Mouse (Mus musculus): ENCODE results near the gene Zc3h18. TPM values are rescaled to one million over a fixed set of nuclear protein-coding genes. Genes with fewer than 3 reads are reported as not detected.

The Zc3h18 gene
- polyA plus RNA-seq, 1 experiment from 2014 or later: 24.0 TPM

DNA sequence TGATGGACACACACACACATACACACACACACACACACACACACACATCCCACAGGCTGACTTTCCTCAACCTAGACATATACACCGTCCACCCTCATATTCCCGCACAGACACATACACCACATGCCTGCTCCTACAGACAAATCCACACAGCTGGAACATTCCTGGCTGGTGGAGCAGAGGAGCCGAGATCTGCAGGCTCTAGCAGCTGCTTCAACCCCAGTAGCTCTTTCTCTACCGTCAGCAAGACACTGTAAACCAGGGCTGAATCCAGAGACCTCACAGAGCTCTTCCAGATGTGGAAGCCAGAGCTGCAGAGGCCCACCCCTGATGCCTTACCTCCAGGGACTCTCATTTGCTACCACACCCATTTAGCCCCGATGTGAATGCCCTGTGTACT, 14.1 kb upstream of the Zc3h18 start:
- no peak overlapping the region for H3K9ac ChIP-seq (ENCODE audit: low read depth, low read length)
- H3K27me3 ChIP-seq (replicated peaks; ENCODE audit: control insufficient read depth, insufficient read depth, low read length): no peaks in the 10 kb centered on the region
- no peaks in the 10 kb centered on the region for H3K4me1 ChIP-seq (replicated peaks; ENCODE audit: control insufficient read depth, insufficient read depth, low read length)
- WGBS: 35% methylated on average over 5 of the region's 5 CpGs
- no peak for ATAC-seq
- no peak for TF ChIP-seq CTCF (IDR thresholded peaks at IDR 0.05; ENCODE audit: low read depth)
- no peak overlapping the region for H3K27ac ChIP-seq (ENCODE audit: low read depth, low read length)
- H3K4me3 ChIP-seq (ENCODE audit: low read depth, low read length): no peak overlapping the region
- H3K4me2 ChIP-seq (replicated peaks; ENCODE audit: low read depth): no peak overlapping the region
- H3K9me3 ChIP-seq (ENCODE audit: control insufficient read depth): no peaks in the 10 kb centered on the region
- no peaks in the 10 kb centered on the region for H3K36me3 ChIP-seq (ENCODE audit: control insufficient read depth, insufficient read depth)

GRCm38 (mm10) chr8:122362967-122363366, 13.4 kb upstream of the Zc3h18 start:
- H3K9me3 ChIP-seq (ENCODE audit: control insufficient read depth): no peaks in the 10 kb centered on the region
- no peaks in the 10 kb centered on the region for H3K4me1 ChIP-seq (replicated peaks; ENCODE audit: control insufficient read depth, insufficient read depth, low read length)
- no peak overlapping the region for H3K4me2 ChIP-seq (replicated peaks; ENCODE audit: low read depth)
- no peak overlapping the region for H3K27ac ChIP-seq (ENCODE audit: low read depth, low read length)
- H3K27me3 ChIP-seq (replicated peaks; ENCODE audit: control insufficient read depth, insufficient read depth, low read length): no peaks in the 10 kb centered on the region
- H3K4me3 ChIP-seq (ENCODE audit: low read depth, low read length): no peak overlapping the region
- no peaks in the 10 kb centered on the region for H3K36me3 ChIP-seq (ENCODE audit: control insufficient read depth, insufficient read depth)
- no peak for ATAC-seq
- 31% methylated on average over 8 of the region's 8 CpGs for WGBS
- H3K9ac ChIP-seq (ENCODE audit: low read depth, low read length): no peak overlapping the region
- no peak for TF ChIP-seq CTCF (IDR thresholded peaks at IDR 0.05; ENCODE audit: low read depth)

GRCm38 (mm10) chr8:122368494-122368893, 7.9 kb upstream of the Zc3h18 start:
- Histone ChIP-seq H3K4me1 (replicated peaks; ENCODE audit: control insufficient read depth, insufficient read depth, low read length) (no peaks in the 10 kb centered on the region), H3K27ac (ENCODE audit: low read depth, low read length) (no peak overlapping the region), H3K9ac (ENCODE audit: low read depth, low read length) (no peak overlapping the region), H3K4me3 (ENCODE audit: low read depth, low read length) (no peak overlapping the region), H3K36me3 (ENCODE audit: control insufficient read depth, insufficient read depth) (no peaks in the 10 kb centered on the region), H3K9me3 (ENCODE audit: control insufficient read depth) (no peaks in the 10 kb centered on the region), H3K27me3 (replicated peaks; ENCODE audit: control insufficient read depth, insufficient read depth, low read length) (no peaks in the 10 kb centered on the region), H3K4me2 (replicated peaks; ENCODE audit: low read depth) (no peak overlapping the region)
- no peak for TF ChIP-seq CTCF (IDR thresholded peaks at IDR 0.05; ENCODE audit: low read depth)
- WGBS: 61% methylated on average over 10 of the region's 10 CpGs
- no peak for ATAC-seq

- peak; percentile 91 for TF ChIP-seq CTCF (IDR thresholded peaks at IDR 0.05; ENCODE audit: low read depth)
- Histone ChIP-seq H3K4me2 (replicated peaks; ENCODE audit: low read depth) (no peak overlapping the region), H3K9me3 (ENCODE audit: control insufficient read depth) (no peaks in the 10 kb centered on the region), H3K9ac (ENCODE audit: low read depth, low read length) (no peak overlapping the region), H3K27me3 (replicated peaks; ENCODE audit: control insufficient read depth, insufficient read depth, low read length) (no peaks in the 10 kb centered on the region), H3K27ac (ENCODE audit: low read depth, low read length) (no peak overlapping the region), H3K4me1 (replicated peaks; ENCODE audit: control insufficient read depth, insufficient read depth, low read length) (no peaks in the 10 kb centered on the region), H3K36me3 (ENCODE audit: control insufficient read depth, insufficient read depth) (no peaks in the 10 kb centered on the region), H3K4me3 (ENCODE audit: low read depth, low read length) (no peak overlapping the region)
- peak; percentile 50 for ATAC-seq
- WGBS: 11% methylated on average over 9 of the region's 9 CpGs
Measured at GRCm38 (mm10) chr8:122369665-122370064, 6.7 kb upstream of the Zc3h18 start.

DNA sequence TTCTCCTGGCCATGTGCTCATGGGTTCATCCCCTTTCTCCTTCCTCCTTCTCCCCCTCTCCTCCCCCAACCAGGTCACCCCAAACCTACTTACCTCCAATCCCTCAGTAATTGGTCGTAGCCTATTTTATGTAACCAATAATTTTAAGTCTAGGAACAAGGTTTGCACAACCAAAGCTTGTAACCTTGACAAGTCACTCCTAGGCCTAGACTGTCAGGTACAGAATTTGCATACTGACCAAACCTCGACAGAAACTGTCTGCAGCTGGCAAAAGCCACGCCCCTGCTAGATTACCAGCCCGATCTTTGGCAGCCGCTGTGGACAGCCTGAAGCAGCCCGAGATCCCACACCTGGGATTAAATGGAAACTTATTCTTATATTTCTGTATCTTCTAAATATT, 4.7 kb upstream of the Zc3h18 start:
- no peak overlapping the region for H3K4me2 ChIP-seq (replicated peaks; ENCODE audit: low read depth)
- H3K27ac ChIP-seq (ENCODE audit: low read depth, low read length): no peak overlapping the region
- no peaks in the 10 kb centered on the region for H3K36me3 ChIP-seq (ENCODE audit: control insufficient read depth, insufficient read depth)
- ATAC-seq: no peak
- no peak overlapping the region for H3K9ac ChIP-seq (ENCODE audit: low read depth, low read length)
- H3K27me3 ChIP-seq (replicated peaks; ENCODE audit: control insufficient read depth, insufficient read depth, low read length): no peaks in the 10 kb centered on the region
- WGBS: 55% methylated on average over 6 of the region's 6 CpGs
- H3K4me3 ChIP-seq (ENCODE audit: low read depth, low read length): no peak overlapping the region
- TF ChIP-seq CTCF (IDR thresholded peaks at IDR 0.05; ENCODE audit: low read depth): no peak
- no peaks in the 10 kb centered on the region for H3K4me1 ChIP-seq (replicated peaks; ENCODE audit: control insufficient read depth, insufficient read depth, low read length)
- no peaks in the 10 kb centered on the region for H3K9me3 ChIP-seq (ENCODE audit: control insufficient read depth)

- no peaks in the 10 kb centered on the region for H3K27me3 ChIP-seq (replicated peaks; ENCODE audit: control insufficient read depth, insufficient read depth, low read length)
- no peaks in the 10 kb centered on the region for H3K9me3 ChIP-seq (ENCODE audit: control insufficient read depth)
- H3K27ac ChIP-seq (ENCODE audit: low read depth, low read length): no peak overlapping the region
- TF ChIP-seq CTCF (IDR thresholded peaks at IDR 0.05; ENCODE audit: low read depth): no peak
- H3K4me3 ChIP-seq (ENCODE audit: low read depth, low read length): no peak overlapping the region
- no peak for ATAC-seq
- peaks cover 4% of the 10 kb centered on the region for H3K36me3 ChIP-seq (ENCODE audit: control insufficient read depth, insufficient read depth)
- 0 out of 2 replicates have a peak, but pooled peaks cover 4% of the 10 kb centered on the region for H3K4me1 ChIP-seq (replicated peaks; ENCODE audit: control insufficient read depth, insufficient read depth, low read length)
- 94% methylated on average over 7 of the region's 7 CpGs for WGBS
- H3K9ac ChIP-seq (ENCODE audit: low read depth, low read length): no peak overlapping the region
- H3K4me2 ChIP-seq (replicated peaks; ENCODE audit: low read depth): no peak overlapping the region
Measured at GRCm38 (mm10) chr8:122375320-122375719, 1.1 kb upstream of the Zc3h18 start.
